Mouse (Mus musculus) hindbrain, embryonic 13.5 days (tissue): Measurements from ENCODE around the gene Hip1r. TPM values are rescaled to one million over a fixed set of nuclear protein-coding genes. Genes with fewer than 3 reads are reported as not detected.
A peak's percentile ranks its signal among the peaks of the same experiment; 100 is the strongest.

Experiments used
- ATAC-seq: fragments of 200-750 bp; cut with Nextera tagmentation; 2 replicates; pipeline ENCODE4 v1.8.0; 2017; ENCODE audit warnings: moderate TSS enrichment; ENCODE audit not compliant: low FRiP score
- H3K27ac ChIP-seq: fragments of 300-500 bp; sonication (generic); 2 replicates; pipeline ENCODE4 v1.5.1; 2015; ENCODE audit warnings: inconsistent platforms, mild to moderate bottlenecking, moderate library complexity
- H3K27me3 ChIP-seq: fragments of 300-500 bp; sonication (generic); 2 replicates; pipeline ENCODE4 v1.6.1; 2015; ENCODE audit warnings: mild to moderate bottlenecking, inconsistent platforms
- H3K36me3 ChIP-seq: fragments of 300-500 bp; sonication (generic); 2 replicates; pipeline ENCODE4 v1.6.1; 2015; ENCODE audit warnings: mild to moderate bottlenecking, inconsistent platforms
- H3K4me1 ChIP-seq: fragments of 300-500 bp; sonication (generic); replicated peaks from 2 replicates; pipeline ENCODE4 v1.6.1; 2015; ENCODE audit warnings: inconsistent platforms
- H3K4me2 ChIP-seq: fragments of 300-500 bp; sonication (generic); 2 replicates; pipeline ENCODE4 v1.6.1; 2015; ENCODE audit warnings: inconsistent platforms, mild to moderate bottlenecking, moderate library complexity
- H3K4me3 ChIP-seq: fragments of 300-500 bp; sonication (generic); 2 replicates; pipeline ENCODE4 v1.5.1; 2015; ENCODE audit warnings: mild to moderate bottlenecking, inconsistent platforms
- H3K9ac ChIP-seq: fragments of 300-500 bp; sonication (generic); 2 replicates; pipeline ENCODE4 v1.6.1; 2015; ENCODE audit warnings: mild to moderate bottlenecking, inconsistent platforms
- H3K9me3 ChIP-seq: fragments of 300-500 bp; sonication (generic); 2 replicates; pipeline ENCODE4 v1.6.1; 2016; ENCODE audit warnings: inconsistent platforms
- WGBS: fragments of 180-500 bp; shearing (Covaris S2); methylation state at CpG from one replicate; pipeline ENCODE4 v1.1.7; 2015; 5-methylcytosine and 5-hydroxymethylcytosine counted together
- polyA plus RNA-seq: library from polyadenylated mRNA; unstranded; fragments of >200 nt; fragmentation: Nextera tagmentation; extraction: Ambion mirVana; gene quantifications from 2 replicates; pipeline ENCODE4 v1.2.1, GENCODE M21; 2015

The Hip1r gene
- 21.4 and 25.5 TPM in 2 replicates for polyA plus RNA-seq

GRCm38 (mm10) chr5:123973299-123974178, at the start of gene Hip1r:
Gene Hip1r, plus strand, starts transcription at chr5:123973628.
- Histone ChIP-seq H3K36me3 (no peaks in the 10 kb centered on the region), H3K4me2 (peak within 1 kb of the TSS; percentile 91), H3K9ac (peak within 1 kb of the TSS; percentile 88), H3K4me1 (peaks cover 36% of the 10 kb centered on the region), H3K9me3 (no peaks in the 10 kb centered on the region), H3K27me3 (peaks cover 42% of the 10 kb centered on the region), H3K27ac (peak within 1 kb of the TSS; percentile 70), H3K4me3 (peak within 1 kb of the TSS; percentile 76)
- ATAC-seq: peak; percentile 80
- 3% methylated on average over 57 of the region's 106 CpGs for WGBS

GRCm38 (mm10) chr5:123927118-123927517, 46.3 kb upstream of the Hip1r start, which contains the start of gene Gm43518:
Gene Gm43518, plus strand, starts transcription at chr5:123927418.
- Histone ChIP-seq H3K27ac (no peak within 1 kb of the TSS), H3K9ac (no peak within 1 kb of the TSS), H3K27me3 (no peaks in the 10 kb centered on the region), H3K4me2 (no peak within 1 kb of the TSS), H3K4me3 (no peak within 1 kb of the TSS), H3K9me3 (no peaks in the 10 kb centered on the region), H3K4me1 (peaks cover 4% of the 10 kb centered on the region), H3K36me3 (peaks cover 68% of the 10 kb centered on the region)
- 96% methylated on average over 9 of the region's 9 CpGs for WGBS
- no peak for ATAC-seq

DNA sequence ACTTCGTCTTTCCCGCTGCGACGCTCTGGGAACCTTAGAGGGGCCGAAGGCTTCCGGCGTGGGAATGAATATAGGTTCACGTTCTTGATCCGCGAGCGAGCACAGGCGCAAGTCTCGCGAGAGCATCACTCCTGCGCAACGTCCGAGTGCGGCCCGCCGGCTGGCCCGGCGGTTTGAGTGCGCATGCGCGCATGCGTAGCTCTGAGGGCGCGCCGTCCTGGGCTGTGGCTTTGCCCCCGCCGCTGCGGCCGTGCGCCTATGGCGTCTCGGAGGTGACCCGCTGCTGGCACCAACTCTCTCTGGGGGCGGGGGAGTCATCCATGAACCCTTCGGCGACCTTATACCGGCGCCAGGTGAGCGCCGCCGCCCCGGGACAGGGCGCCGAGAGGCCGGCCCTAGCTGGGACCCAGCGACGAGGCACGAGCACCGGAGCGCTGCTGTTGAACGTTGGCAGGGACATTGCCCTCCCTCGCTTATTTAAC, 42.9 kb upstream of the Hip1r start, which contains the start of gene Ccdc62:
TSS of gene Ccdc62 (plus strand) at position 172 of the 482 bp plus-strand sequence.
- Histone ChIP-seq H3K9ac (peak within 1 kb of the TSS; percentile 92), H3K36me3 (peaks cover 34% of the 10 kb centered on the region), H3K27ac (peak within 1 kb of the TSS; percentile 92), H3K27me3 (0 out of 2 replicates have a peak, but pooled peaks cover 8% of the 10 kb centered on the region), H3K4me1 (peaks cover 4% of the 10 kb centered on the region), H3K4me2 (peak within 1 kb of the TSS; percentile 69), H3K9me3 (no peaks in the 10 kb centered on the region), H3K4me3 (peak within 1 kb of the TSS; percentile 69)
- under 1% methylated on average over 56 of the region's 56 CpGs for WGBS
- ATAC-seq: peak; percentile 98

DNA sequence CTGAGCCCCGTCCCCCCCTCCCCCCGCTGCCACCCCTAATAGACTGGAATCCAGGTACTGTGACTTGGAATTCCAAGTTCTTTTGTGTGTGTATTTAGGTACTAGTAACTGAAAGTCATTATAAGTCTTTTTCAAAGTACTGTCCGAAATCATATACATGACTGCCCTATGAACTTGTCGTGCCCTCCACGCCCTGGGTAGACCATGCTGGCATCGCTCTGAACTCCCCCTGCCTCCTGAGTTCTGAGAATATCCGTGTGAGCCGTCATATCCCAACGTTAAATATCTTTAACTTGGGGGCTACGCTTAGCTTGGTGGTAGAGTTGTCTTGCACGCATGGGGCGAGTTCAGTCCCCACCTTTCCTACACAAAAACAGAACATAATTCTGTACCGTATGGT, 42.3 kb upstream of the Hip1r start:
- 57% methylated on average over 13 of the region's 13 CpGs for WGBS
- peak overlapping the region; percentile 92 for H3K9ac ChIP-seq
- peaks cover 28% of the 10 kb centered on the region for H3K36me3 ChIP-seq
- 0 out of 2 replicates have a peak, but pooled peaks cover 8% of the 10 kb centered on the region for H3K27me3 ChIP-seq
- H3K4me3 ChIP-seq: peak overlapping the region; percentile 69
- no peaks in the 10 kb centered on the region for H3K9me3 ChIP-seq
- peak overlapping the region; percentile 92; the same call in 1 of the 2 replicates for H3K27ac ChIP-seq
- peak overlapping the region; percentile 69 for H3K4me2 ChIP-seq
- H3K4me1 ChIP-seq: peaks cover 4% of the 10 kb centered on the region
- ATAC-seq: no peak

DNA sequence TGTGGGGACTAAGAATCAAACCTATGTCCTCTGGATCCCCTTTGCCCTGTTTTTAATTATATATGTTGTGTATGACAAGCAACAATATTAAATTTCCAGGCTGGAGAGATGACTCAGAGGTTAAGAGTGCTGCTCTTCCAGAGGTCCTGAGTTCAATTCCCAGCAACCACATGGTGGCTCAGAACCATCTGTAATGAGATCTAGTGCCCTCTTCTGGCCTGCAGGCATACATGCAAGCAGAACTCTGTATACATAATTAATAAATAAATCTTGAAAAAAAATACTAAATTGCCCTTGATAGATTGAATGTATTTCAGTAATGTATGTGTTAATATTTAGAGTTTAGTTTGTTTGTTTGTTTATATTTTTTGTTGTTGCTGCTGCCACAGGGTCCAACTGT, 40.5 kb upstream of the Hip1r start:
- Histone ChIP-seq H3K4me2 (no peak overlapping the region), H3K36me3 (peaks cover 11% of the 10 kb centered on the region), H3K27ac (no peak overlapping the region), H3K4me1 (peaks cover 4% of the 10 kb centered on the region), H3K9ac (no peak overlapping the region), H3K9me3 (no peaks in the 10 kb centered on the region), H3K4me3 (no peak overlapping the region), H3K27me3 (0 out of 2 replicates have a peak, but pooled peaks cover 8% of the 10 kb centered on the region)
- no peak for ATAC-seq

DNA sequence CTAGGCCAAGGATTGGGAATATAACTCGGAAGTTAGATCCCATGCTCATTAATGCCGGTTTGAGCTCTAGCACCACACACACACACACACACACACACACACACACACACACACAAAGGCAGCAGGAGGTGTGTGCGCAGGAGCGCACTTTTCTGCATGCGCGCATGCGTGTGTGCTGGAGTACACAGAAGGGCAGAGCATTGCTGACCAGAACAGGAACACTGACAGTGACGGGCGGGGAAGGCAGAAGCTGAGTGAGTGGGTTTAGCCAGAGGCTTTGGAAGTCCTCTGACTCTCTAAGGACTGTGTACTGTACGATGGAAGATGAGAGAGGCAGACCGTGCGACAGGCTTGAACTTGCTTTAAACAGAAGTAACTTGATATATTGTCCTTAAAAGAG, 39.9 kb upstream of the Hip1r start:
- Histone ChIP-seq H3K9me3 (no peaks in the 10 kb centered on the region), H3K4me2 (no peak overlapping the region), H3K27me3 (0 out of 2 replicates have a peak, but pooled peaks cover 12% of the 10 kb centered on the region), H3K4me3 (no peak overlapping the region), H3K4me1 (peaks cover 4% of the 10 kb centered on the region), H3K27ac (no peak overlapping the region), H3K9ac (no peak overlapping the region), H3K36me3 (peaks cover 4% of the 10 kb centered on the region)
- ATAC-seq: no peak
- WGBS: 89% methylated on average over 12 of the region's 12 CpGs

GRCm38 (mm10) chr5:123933957-123934591, 39.4 kb upstream of the Hip1r start:
- Histone ChIP-seq H3K9ac (no peak overlapping the region), H3K4me2 (no peak overlapping the region), H3K27me3 (0 out of 2 replicates have a peak, but pooled peaks cover 12% of the 10 kb centered on the region), H3K4me1 (peaks cover 4% of the 10 kb centered on the region), H3K4me3 (no peak overlapping the region), H3K9me3 (no peaks in the 10 kb centered on the region), H3K27ac (no peak overlapping the region), H3K36me3 (no peaks in the 10 kb centered on the region)
- 41% methylated on average over 18 of the region's 18 CpGs for whole genome bisulfite sequencing
- no peak for ATAC-seq

DNA sequence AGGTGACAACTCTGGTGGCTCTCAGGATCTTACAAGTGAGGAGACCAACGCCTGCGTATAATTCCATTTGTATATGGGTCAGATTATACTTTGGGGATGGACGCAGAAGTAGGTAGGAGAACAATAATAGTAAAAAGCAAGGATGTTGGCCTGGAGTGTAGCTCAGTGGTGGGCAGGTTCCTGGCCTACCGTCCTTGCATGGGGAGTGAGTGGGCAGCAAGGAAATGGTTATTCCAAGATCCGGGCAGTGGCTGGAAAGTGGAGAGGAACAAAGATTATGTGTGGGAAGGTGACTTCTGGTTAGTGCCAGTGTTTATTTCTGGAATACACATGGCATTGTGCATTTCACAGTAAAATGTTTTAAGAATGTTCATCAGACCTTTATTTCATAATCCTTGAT, 37.5 kb upstream of the Hip1r start:
- H3K36me3 ChIP-seq: no peaks in the 10 kb centered on the region
- H3K9ac ChIP-seq: no peak overlapping the region; the same call in 1 of the 2 replicates
- no peak overlapping the region for H3K4me2 ChIP-seq
- 93% methylated on average over 5 of the region's 5 CpGs for WGBS
- peaks cover 4% of the 10 kb centered on the region for H3K4me1 ChIP-seq
- ATAC-seq: no peak
- H3K27ac ChIP-seq: no peak overlapping the region
- H3K9me3 ChIP-seq: no peaks in the 10 kb centered on the region
- 0 out of 2 replicates have a peak, but pooled peaks cover 12% of the 10 kb centered on the region for H3K27me3 ChIP-seq
- no peak overlapping the region for H3K4me3 ChIP-seq

- ATAC-seq: no peak
- H3K4me1 ChIP-seq: no peaks in the 10 kb centered on the region
- H3K9me3 ChIP-seq: no peaks in the 10 kb centered on the region
- H3K27ac ChIP-seq: no peak overlapping the region
- 97% methylated on average over 5 of the region's 5 CpGs for WGBS
- no peak overlapping the region for H3K4me3 ChIP-seq
- H3K4me2 ChIP-seq: no peak overlapping the region
- H3K36me3 ChIP-seq: no peaks in the 10 kb centered on the region
- no peak overlapping the region for H3K9ac ChIP-seq
- H3K27me3 ChIP-seq: 0 out of 2 replicates have a peak, but pooled peaks cover 12% of the 10 kb centered on the region
Observed at GRCm38 (mm10) chr5:123938479-123938878, 34.9 kb upstream of the Hip1r start.

GRCm38 (mm10) chr5:123946546-123946945, 26.9 kb upstream of the Hip1r start:
- H3K27ac ChIP-seq: no peak overlapping the region
- H3K4me1 ChIP-seq: no peaks in the 10 kb centered on the region
- no peak overlapping the region for H3K9ac ChIP-seq
- 75% methylated on average over 4 of the region's 4 CpGs for WGBS
- H3K27me3 ChIP-seq: 0 out of 2 replicates have a peak, but pooled peaks cover 21% of the 10 kb centered on the region
- no peaks in the 10 kb centered on the region for H3K36me3 ChIP-seq
- no peaks in the 10 kb centered on the region for H3K9me3 ChIP-seq
- H3K4me3 ChIP-seq: no peak overlapping the region
- no peak overlapping the region for H3K4me2 ChIP-seq
- no peak for ATAC-seq

DNA sequence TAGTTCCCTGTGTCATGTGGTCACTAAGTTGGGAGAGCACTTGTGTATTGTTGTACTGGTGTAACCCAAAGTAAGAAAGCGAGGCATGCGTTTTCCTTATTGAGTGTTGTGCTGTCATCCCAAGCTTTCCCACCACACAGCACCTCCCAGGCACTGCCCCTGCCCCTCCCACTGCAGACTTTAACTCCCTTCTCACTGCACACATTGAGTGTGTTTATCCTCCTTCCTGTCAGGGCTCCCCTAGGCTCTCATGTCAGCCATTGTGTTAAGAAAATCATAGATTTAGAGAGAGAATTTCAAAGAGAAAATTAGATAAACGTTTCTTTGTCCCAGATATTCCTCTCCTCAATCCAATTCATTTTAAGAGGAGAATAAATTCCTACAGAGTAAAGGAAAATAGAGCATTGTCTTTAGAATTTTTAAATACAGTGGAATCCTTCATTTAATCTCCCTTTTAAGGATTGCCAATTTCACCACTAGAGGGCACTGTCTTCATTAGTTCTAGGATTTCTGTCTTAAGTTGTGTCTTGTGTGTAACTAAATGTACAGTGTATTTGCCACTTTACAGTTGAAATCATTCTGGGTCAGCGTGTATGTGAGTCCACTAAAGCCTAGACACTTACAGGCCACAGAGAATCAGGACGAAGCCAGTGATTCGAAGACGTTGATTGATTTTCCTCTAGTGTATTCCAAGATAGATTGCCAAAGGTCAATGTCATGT, 26.2 kb upstream of the Hip1r start:
- WGBS: 52% methylated on average over 7 of the region's 7 CpGs
- no peak for ATAC-seq
- peaks cover 24% of the 10 kb centered on the region; the same call in 1 of the 2 replicates for H3K27me3 ChIP-seq
- H3K4me1 ChIP-seq: no peaks in the 10 kb centered on the region
- no peak overlapping the region for H3K4me2 ChIP-seq
- H3K36me3 ChIP-seq: no peaks in the 10 kb centered on the region
- H3K9ac ChIP-seq: no peak overlapping the region
- H3K9me3 ChIP-seq: no peaks in the 10 kb centered on the region
- no peak overlapping the region for H3K4me3 ChIP-seq
- no peak overlapping the region for H3K27ac ChIP-seq
